Mouse (Mus musculus): Measurements from ENCODE around the gene Hdac8. TPM values are rescaled to one million over a fixed set of nuclear protein-coding genes. Genes with fewer than 3 reads are reported as not detected.
A peak's percentile ranks its signal among the peaks of the same experiment; 100 is the strongest.

The Hdac8 gene
- 10 to 100 TPM in 1 of 2 experiments, 1 to 10 TPM in 1; 8.6 to 20.1 TPM for polyA plus RNA-seq (2017; shearing (Covaris generic))

DNA sequence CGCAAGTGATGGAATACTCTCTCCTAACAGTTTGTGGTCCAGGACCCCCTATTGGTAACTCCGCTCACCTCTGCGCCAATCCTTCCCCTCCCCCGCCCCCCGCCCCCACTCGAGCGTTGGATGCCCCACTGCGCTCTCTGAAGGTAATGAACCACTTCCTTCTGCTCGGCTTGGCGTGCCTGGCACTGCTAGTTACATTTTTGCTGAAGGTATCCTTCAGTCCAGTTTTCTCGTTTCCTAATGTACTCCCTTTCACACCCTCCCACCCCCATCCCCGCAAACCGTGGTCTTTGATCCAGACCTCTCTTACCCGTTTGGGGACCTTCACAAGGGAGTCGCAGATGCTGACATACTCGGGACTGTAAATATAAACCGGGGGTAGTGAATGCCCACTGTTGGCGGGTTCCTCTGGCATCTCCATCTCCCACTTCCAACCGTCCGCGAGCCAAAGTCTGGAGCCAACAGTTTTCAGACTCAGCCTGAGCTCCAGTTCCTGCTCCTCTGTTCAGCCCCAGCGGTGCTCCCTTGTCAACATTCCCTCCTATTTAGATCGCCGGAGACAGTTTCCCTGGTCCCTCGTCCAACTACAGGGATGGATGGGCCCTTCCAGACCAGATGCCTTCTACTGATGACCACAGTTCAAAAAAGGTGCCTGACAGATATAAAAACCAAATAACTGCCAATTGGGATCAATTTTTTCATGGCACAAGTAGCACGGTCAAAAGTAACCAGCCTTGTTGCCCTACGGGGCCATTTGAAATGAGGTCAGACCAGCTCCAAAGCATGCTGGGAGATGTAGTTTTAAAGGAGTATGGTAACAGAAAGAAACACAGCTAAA, at the start of gene Hdac8:
Hdac8 (minus strand) TSS at position 716 of the 838 bp plus-strand sequence.
- ATAC-seq: peak; percentile 94

DNA sequence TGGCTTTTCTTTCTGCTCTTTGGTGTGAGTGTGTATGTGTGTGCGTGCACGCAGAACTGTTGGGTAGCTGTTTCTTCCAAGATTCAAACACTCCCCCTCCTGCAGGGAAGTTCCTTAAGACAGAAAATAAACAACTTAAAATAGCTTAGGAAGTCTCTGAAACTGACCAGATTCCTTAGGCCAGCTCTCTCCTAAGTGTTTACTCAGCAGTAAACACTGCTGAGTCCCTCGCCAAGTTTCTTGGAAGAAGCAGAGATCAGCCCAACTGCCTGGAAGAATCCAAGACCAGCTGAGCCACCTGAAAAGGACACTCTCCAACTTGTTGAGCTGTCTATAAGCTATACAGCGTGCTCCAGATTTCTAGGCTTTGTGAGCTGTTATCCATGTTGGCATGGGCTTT, 4.0 kb upstream of the Hdac8 start:
- no peak for ATAC-seq

DNA sequence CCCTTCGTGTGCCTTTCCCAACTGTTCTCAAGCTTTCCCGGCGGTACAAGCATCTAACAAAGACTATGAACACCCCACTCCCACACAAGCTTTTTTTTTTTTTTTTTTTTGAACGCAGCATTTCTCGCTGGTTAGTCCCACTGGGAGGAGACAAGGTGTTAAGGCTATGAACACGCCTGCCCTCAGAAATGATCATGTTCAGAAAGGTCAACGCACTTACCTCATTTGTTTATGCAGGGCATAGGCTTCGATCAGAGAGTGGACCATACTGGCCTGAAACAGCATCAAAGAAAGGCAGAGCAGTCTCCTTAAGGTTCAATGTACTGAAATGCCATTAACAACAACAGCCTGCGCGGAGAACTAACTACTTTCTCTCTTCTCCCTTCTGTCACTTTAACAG, 980 bp downstream of the Hdac8 start:
- ATAC-seq: peak; percentile 3

DNA sequence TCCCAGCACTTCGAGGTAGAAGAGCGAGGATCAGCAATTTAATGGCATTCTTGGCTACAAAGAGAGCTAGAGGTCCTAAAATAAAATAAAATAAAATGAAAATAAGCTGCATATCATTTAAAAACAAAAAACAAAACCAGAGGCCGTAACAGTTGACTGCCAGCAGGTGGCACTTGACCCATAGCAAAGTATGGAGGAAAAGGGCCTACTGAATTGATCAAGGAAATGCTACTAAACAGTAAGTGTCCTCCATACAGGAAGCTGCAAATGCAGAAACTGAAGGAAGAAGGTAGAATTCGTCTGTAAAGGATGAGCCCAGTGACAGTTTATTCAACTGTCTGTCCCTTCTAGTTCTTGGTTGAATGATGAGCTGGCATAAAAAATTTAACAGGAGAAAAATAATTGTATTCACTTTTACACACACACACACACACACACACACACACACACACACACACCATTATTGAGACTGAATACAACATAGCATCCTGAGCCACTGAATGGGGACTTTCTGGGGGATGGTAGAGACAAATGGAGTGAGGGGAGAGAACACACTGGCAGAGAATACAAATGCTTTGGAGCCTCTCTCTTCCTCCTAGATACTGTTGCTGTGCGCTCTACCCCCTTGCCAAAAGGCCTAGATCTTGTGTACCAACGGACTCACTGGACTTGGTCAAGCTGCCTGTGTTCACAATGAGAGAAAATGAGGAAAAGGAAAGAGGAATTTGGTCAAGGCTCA, 11.0 kb downstream of the Hdac8 start:
- peak; percentile 75 for ATAC-seq

DNA sequence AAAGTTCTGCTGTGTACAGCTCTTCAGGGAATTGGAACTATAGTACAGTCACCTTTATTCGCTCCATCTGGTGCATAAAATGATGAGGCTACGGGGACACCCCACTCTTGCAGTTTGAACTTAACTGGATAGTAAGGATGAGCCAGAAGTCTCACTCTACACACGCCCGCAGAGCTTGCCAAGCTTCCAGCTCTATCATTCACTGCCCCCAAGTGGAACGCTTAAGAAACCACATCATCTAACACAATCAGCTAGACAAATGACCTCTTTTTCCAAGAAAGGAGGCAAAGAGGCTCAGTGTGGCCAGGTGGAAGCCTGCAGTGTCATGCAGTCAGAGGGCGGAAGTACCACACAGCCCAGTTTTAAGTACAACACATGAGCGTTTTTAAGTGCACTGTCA, 19.6 kb downstream of the Hdac8 start:
- ATAC-seq: no peak

DNA sequence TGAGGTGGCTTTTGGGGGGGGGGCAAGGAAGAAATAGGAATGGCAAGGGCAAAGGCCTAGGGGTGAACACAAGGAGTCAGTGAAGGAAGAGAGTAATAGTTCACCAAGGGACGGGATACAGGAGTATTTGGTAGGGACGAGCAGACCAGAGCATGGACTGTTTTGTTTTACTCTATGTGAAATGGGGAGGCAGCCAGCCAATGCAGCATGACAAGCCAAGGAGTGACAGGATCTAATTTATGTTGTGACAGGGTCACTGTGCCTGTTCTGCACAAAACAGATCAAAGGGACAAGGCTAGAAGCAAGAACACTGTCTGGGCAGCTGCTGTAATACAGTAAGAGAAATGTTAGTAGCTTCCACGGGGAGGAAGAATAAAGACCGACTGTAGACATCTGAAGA, 25.5 kb downstream of the Hdac8 start:
- ATAC-seq: no peak

DNA sequence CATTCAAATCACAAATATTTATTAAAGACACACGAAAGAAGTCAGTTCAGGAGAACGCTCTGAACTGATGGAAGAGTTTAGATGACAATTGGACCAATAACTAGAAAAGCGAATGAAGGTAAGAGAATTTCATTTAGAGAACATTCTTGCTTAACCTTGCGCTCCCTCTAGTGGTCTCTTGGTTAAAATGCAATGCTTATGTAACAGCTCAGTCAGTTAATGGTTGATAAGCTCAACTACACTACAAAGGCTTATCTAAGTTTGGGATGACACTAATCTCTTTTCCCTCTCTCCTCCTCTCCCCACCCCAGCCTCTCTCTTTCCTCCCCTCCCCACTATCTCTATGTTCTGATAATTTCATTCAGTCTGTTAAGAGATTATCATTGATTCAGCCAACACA, 26.2 kb downstream of the Hdac8 start:
- peak; percentile 74 for ATAC-seq

DNA sequence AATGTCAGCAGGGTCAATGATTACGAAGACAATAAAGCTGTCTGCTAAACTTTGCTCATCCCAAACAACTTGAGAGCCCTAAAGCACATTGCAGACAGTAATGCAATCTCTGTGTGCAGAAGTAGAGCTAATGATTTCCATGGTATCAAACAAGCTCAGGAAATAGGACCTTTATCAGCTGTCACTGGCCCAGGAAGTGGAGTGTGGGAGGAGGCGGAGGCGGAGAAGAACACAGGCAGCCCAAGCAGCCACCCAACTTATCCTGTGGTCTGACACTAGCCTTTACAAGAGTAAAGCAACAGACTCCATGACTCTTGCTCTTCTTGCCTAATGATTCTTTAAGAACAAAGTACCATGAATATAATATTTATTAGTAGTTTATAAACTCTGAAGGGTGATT, 26.7 kb downstream of the Hdac8 start:
- ATAC-seq: no peak

DNA sequence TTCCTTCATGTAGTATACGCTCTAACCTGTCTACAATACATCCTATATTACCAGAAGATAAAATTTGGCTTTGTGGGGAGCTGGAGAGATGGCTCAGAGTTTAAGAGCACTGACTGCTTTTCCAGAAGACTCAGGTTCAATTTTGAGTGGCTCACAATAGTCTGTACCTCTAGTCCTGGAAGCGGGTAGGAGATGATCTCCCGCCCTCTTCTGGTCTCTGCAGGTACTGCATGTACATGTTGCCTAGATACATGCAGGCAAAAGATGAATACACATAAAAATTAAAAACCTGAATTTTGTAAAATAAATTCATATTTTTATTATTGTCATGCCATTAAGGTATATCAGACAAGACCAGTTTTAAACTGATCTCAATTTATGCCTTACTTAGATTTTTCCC, 28.4 kb downstream of the Hdac8 start:
- ATAC-seq: peak; percentile 47

DNA sequence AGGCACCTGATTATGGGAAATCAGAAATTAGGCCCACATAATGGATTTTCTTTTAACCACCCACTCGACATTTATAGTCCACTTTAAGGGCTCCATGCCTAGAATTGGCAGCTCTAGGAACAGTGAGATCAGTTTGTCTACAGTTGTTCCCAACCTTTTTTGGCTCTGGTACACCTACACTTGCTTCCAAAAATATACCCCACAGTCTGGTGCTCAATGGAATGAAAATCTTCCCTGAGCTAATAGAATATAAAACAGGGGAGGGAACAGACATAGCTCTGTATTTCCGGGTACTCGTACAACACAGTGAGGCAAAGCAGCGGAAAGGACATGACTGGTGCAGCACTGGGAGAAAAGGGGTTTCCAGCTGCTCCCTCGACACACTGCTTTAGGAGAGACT, 29.6 kb downstream of the Hdac8 start:
- no peak for ATAC-seq

DNA sequence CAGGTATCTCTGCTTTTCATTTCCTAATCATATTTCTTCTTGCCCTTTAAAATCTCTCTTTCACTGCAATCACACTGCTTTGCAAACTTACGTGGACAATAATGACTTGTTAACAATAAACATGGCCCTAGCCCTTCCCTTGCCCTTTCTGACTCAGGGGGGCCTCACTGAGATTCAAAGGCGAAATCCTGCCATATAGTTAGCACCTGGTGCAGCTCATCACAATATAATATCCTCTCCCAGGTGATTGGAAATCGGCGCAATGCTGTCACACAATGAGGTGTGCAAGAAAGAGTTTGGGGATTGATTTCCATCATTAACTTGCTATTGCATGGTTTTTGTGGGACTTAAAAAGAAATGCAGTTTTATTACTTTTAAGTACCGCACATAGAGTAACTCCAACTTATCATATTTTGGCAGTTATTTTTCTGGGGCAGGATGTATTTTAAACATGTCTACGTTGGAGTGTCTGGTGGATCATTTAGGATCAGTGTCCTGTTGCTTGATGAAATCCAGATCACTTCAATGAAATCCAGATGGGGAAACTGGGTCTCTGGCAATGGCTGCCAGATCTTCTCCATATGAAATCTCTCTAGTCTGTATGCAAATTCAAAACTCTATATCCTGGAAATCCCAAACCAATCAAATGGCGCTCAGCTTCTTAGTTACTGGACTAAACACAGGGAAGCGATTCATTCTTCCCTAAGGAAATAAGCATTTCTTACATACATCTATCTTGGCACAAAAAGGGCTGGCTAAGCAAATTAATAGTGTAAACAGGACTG, 86.6 kb downstream of the Hdac8 start:
- ATAC-seq: no peak

DNA sequence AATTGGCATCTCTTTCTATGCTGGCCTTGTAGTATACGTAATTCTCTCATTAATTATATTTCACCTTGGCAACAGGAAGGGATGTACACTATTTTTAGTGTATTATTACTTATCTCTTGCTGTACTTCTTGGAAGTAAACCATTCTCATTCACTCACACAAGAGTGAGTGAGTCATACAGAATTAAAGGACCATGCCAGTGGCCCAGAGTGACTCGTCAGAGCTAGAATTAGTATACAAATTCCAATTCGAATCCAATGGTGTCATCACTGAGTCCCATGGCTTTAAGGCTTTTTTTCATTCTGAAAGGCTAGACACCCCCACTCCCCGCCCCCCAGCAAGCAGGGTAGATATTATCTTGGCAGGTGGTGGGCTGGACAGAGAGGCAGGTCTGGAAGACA, 88.2 kb downstream of the Hdac8 start:
- no peak for ATAC-seq

DNA sequence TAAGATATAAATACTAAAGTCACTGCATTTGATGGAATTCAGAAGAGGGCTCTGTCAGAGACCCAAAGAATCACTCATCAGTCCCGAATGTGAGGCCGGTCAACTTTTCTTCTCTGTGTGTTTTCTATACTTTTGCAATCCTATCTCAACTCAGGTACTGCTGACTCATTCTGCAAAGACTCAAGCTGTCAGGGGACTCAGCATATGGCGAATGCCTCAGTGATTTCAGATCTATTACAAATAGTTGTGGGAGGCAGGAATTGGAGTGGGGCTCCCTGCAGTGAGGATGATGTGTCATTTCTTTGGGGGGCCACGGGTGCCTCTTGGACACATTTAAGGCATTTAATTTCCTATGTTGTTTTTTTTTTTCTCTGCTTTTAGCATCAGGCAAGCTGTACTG, 88.8 kb downstream of the Hdac8 start:
- ATAC-seq: no peak

DNA sequence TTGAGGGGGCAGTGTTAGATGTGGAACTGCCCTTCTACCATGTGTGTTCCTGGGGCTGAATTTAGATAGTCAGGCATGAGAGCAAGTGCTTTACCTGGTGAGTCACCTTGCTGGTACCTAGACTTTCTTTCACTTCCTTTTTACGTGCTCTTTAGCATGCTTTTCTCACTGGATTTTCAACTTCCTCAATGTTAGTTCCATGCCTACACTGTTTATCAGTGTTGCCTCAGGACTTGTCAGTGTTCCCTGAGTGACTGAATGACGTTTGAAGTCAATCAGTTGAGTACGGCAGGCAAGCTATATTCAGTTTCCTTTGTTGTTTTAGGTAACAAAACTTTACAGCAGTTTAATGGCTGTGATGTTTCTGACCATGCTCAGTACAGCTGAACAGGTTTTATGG, 120.4 kb downstream of the Hdac8 start:
- no peak for ATAC-seq

DNA sequence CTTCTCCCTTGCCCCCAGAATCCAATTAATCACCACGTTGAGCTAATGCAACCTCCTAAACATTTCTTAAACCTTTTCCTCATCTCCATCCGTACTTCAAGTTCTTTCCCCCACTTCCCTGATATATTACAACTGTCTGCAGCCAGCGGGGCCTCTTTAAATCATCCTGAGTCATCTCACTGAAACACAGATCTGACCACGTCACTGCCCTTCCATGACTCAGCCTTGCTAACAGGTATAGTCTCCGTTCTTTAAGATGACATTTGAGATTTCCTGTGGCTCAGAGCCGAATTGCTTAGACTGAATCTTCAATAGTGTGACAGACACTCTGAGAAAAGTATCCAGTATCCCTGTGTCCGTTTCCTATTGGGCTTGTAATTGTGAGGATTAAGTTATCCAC, 122.0 kb downstream of the Hdac8 start:
- no peak for ATAC-seq

DNA sequence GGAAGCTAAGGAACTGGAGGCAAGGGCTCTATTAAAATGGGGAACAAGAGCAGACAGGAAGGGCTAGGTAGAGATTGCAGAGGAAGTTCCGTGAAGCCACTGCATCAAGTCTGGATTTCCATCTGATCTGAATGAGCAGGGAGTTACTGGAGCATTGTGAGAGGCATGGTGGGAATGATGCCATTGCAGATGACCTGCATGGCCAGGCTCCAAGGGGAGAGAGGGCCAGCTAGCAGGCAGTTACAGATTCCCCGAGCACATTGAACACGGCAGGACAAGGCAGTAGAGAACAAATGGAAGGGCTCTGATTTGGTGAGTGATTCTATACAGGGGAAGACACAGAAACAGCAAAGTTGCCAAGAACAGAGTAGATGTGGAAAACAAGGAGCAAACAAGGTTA, 138.6 kb downstream of the Hdac8 start:
- no peak for ATAC-seq

DNA sequence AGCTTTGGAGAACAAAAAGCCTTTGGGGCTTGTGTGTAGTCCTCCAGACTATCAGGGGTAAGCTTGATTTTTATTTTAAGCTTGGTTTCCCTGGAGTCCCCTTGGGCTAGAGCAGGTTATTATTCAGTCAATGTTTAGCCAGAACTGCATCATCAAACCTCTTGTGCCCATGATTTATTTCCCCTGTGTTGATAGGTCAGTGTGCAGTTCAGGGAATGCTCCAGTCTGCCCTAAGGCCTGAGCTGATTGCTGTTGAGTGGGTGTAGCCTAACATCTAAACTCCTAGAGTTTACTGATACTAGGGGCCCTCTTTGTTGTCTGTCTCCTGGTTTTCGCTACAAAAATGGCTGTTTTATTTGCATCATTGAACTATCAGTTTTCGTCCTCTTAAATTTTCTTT, 142.9 kb downstream of the Hdac8 start:
- no peak for ATAC-seq

DNA sequence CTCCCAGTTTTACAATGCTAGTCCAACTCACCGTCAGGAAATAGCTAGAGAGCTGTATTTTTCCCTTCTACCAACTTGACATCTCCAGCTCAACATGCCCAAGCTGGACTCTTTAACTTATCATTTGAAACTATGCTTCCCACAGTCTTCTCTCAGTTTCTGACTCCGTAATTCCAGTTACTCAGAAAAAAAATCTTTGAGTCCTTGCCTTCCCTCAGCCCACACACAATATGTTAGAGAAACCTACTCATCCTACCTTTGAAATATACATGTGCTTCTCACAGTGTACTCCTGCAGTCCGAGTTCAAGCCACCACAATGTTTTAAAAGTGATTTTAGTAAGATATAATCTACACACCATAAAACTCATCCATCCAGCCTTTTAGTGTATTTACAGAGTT, 151.7 kb downstream of the Hdac8 start:
- ATAC-seq: no peak

DNA sequence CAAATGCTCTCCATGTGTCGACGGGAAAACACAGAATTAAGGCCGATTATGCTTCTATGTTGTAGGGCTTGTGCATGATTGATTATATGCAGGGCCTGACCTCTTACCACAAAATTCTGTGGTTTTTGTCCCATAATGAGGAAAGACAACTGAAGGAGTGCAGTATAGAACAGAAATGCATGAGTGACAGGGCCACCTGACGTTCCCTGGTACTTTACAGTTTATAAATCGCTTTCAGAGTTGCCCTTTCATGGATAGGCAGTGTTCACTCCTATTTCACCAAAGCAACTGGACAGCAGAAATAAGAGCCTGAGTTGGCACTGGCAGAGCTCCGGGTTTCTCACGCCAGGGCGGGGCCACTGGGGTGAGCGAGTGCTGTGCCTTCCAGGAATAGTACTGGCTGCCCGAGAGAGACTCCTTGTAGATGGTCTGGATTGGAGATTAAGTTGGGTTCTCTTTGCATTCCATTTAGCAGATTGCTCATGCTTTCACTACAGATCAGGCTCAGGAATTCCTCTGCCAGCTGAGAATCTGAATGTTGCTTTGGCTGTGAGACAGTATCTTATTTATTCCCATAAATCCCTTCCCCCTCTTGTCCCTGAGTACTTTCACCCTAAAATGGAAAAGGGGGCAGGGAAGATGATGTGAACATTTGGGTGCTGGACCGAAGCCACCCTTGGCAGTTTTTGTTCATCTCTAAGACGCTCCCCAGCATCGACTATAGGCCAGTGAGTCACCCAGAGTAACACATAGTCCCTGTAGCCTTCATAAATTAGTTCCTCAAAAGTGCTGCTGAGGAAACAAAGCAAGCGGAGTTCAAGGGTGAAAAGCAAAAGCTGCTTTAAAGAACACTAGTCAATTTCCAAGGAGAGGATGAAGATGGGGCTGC, 155.1 kb downstream of the Hdac8 start:
- no peak for ATAC-seq

DNA sequence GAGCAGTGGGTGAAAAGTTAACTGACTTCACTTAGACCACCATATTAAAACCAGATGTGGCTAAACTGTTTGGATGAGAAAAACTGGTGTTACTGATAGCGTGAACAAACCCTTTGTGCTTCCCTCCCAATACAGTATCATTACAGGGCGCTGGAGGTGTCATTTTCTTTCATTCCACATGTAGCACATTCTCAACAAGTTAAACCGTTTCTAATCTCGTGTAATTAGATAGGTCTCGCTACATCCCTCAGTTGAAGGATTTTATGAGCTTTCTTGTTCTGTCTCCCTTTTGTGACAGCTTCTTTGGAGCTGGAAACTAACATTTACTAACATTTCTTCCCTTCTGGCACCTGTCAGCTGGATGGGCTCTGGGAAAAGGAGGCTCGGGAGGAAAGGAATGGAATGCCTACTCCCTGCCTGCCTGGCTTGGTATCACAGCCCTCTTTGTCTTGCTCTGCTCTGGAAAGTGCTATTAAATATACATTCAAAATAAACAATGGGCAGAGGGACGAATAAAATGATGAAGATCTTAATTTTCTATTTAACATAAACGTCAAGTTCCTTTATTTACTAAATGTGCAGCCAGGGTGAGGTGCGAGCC, 156.2 kb downstream of the Hdac8 start:
- ATAC-seq: no peak

DNA sequence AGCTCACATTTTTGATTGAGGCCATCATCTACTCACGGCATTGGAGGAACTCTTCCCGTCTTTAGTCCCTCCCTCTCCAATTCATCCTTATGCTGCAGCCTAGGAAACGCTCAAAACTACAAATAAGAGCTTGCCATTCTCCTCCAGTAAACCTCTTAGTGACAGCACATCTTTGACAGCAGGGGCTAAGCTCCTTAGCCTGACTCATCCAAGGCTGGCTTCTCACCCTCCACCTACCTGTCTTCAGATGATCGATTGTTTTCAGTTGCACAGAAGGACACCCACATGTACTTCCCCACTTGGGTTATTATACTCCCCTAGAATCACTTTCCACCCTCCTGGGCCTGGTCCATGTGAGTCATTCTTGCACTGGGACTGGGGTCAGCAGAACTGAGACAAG, 163.5 kb downstream of the Hdac8 start:
- no peak for ATAC-seq
